Comparison of ENCODE assay signal across 26 mouse cellular contexts in genomic region chr8:11770521-11771080, GRCm38 (mm10). TPM values are rescaled to one million over a fixed set of nuclear protein-coding genes. Genes with fewer than 3 reads are reported as not detected.
A peak's percentile ranks its signal among the peaks of the same experiment; 100 is the strongest.
DNase-seq lines count a peak whose midpoint lies in the region; ATAC-seq and TF ChIP-seq lines count a peak whose summit lies in the region.
"Had no signal": no experiment of that assay in that cellular context is flagged by ENCODE, and none has a peak within 500 bp of the region (broad histone marks: within the 10 kb centered on the region; RNA-seq: fewer than 3 reads in every experiment).

No protein-coding gene starts in this region.

- DNase-seq in cerebellum, adult 2 months = peak; percentile 65
- DNase-seq in cerebellum, adult 11-12 months = no peak
- DNase-seq in heart, embryonic 10.5 days (ENCODE audit: low spot score) = no peak
- DNase-seq in thymus, postnatal 25 days = no peak
- DNase-seq: adrenal gland, postnatal 14 days; gastrocnemius, postnatal 14 days; heart, adult 2 months; kidney, postnatal 4 days; lung, adult 2 months; lung, postnatal 36 days; right cerebral cortex, postnatal 25 days; thymus, postnatal 4 days had no signal

- H3K36me3 ChIP-seq in heart, embryonic 13.5 days = peaks cover 13% of the 10 kb centered on the region; the same call in 1 of the 2 replicates
- H3K36me3 ChIP-seq in heart, embryonic 10.5 days = peaks cover 26% of the 10 kb centered on the region; the same call in 1 of the 2 replicates
- H3K36me3 ChIP-seq in megakaryocyte, embryonic 14.5 days (replicated peaks; ENCODE audit: low read length) = peaks cover 81% of the 10 kb centered on the region
- H3K36me3 ChIP-seq in neural tube, embryonic 15.5 days = 0 out of 2 replicates have a peak, but pooled peaks cover 4% of the 10 kb centered on the region

- H3K4me2 ChIP-seq in heart, embryonic 13.5 days = no peak overlapping the region
- no peak overlapping the region for H3K4me2 ChIP-seq in neural tube, embryonic 15.5 days
- H3K4me2 ChIP-seq: embryonic facial prominence, embryonic 12.5 days; kidney, embryonic 15.5 days; limb, embryonic 12.5 days; liver, embryonic 12.5 days; midbrain, embryonic 12.5 days had no signal

- 0 out of 2 replicates have a peak overlapping the region, but pooled peaks have one; percentile 21 for H3K9ac ChIP-seq in heart, embryonic 13.5 days
- no peak overlapping the region for H3K9ac ChIP-seq in neural tube, embryonic 15.5 days (replicated peaks)
- H3K9ac ChIP-seq: embryonic facial prominence, embryonic 12.5 days; kidney, embryonic 15.5 days; limb, embryonic 12.5 days; liver, embryonic 12.5 days; midbrain, embryonic 12.5 days had no signal

- peaks cover 82% of the 10 kb centered on the region for H3K4me1 ChIP-seq in cerebellum, adult 2 months (ENCODE audit: control insufficient read depth, insufficient read depth, low read length)
- H3K4me1 ChIP-seq in heart, embryonic 13.5 days = peaks cover 57% of the 10 kb centered on the region
- peaks cover 68% of the 10 kb centered on the region for H3K4me1 ChIP-seq in heart, embryonic 10.5 days
- H3K4me1 ChIP-seq in megakaryocyte, embryonic 14.5 days = peaks cover 99% of the 10 kb centered on the region
- H3K4me1 ChIP-seq in neural tube, embryonic 15.5 days = peaks cover 64% of the 10 kb centered on the region

- no peak overlapping the region for H3K4me3 ChIP-seq in cerebellum, adult 2 months (replicated peaks; ENCODE audit: insufficient read depth, low read depth, low read length)
- no peak overlapping the region for H3K4me3 ChIP-seq in heart, embryonic 13.5 days
- H3K4me3 ChIP-seq in heart, embryonic 10.5 days = no peak overlapping the region
- peak overlapping the region; percentile 39 for H3K4me3 ChIP-seq in megakaryocyte, embryonic 14.5 days (replicated peaks)
- no peak overlapping the region for H3K4me3 ChIP-seq in neural tube, embryonic 15.5 days (replicated peaks)
- H3K4me3 ChIP-seq: embryonic facial prominence, embryonic 12.5 days; erythroblast, embryonic 14.5 days; heart, adult 2 months; kidney, embryonic 15.5 days; limb, embryonic 12.5 days; liver, embryonic 12.5 days; midbrain, embryonic 12.5 days had no signal

- 9% methylated on average over 7 of the region's 7 CpGs for WGBS in cerebellum, adult 2 months
- 53% methylated on average over 7 of the region's 7 CpGs for WGBS in heart, embryonic 13.5 days
- WGBS in heart, embryonic 10.5 days = 59% methylated on average over 7 of the region's 7 CpGs
- 38% methylated on average over 7 of the region's 7 CpGs for WGBS in neural tube, embryonic 15.5 days

- no peak for TF ChIP-seq CTCF in cerebellum, adult 2 months (IDR thresholded peaks at IDR 0.05; ENCODE audit: borderline replicate concordance, insufficient read depth, low read depth, low read length)

- H3K27me3 ChIP-seq in cerebellum, adult 2 months (ENCODE audit: control insufficient read depth, insufficient read depth, low read length) = no peaks in the 10 kb centered on the region
- H3K27me3 ChIP-seq in heart, embryonic 13.5 days (replicated peaks) = no peaks in the 10 kb centered on the region
- no peaks in the 10 kb centered on the region for H3K27me3 ChIP-seq in heart, embryonic 10.5 days (ENCODE audit: insufficient read depth, poor library complexity, severe bottlenecking)
- no peaks in the 10 kb centered on the region for H3K27me3 ChIP-seq in megakaryocyte, embryonic 14.5 days (replicated peaks)
- H3K27me3 ChIP-seq in neural tube, embryonic 15.5 days (replicated peaks) = no peaks in the 10 kb centered on the region
- H3K27me3 ChIP-seq: embryonic facial prominence, embryonic 12.5 days; kidney, embryonic 15.5 days; limb, embryonic 12.5 days; liver, embryonic 12.5 days; midbrain, embryonic 12.5 days had no signal

- TF ChIP-seq POLR2A in cerebellum, adult 2 months (IDR thresholded peaks at IDR 0.05; ENCODE audit: borderline replicate concordance, insufficient read depth, low read length) = no peak

- no peak for ATAC-seq in heart, embryonic 13.5 days (ENCODE audit: extremely low read depth, insufficient number of reproducible peaks, low FRiP score, low TSS enrichment)
- ATAC-seq in megakaryocyte, adult 5-6 weeks (ENCODE audit: poor library complexity, severe bottlenecking) = no peak
- ATAC-seq in neural tube, embryonic 15.5 days (ENCODE audit: low FRiP score) = no peak
- ATAC-seq: activated CD4-positive, CD25-positive, alpha-beta regulatory T cell, adult 4 months; CD4-positive, CD25-positive, alpha-beta regulatory T cell, adult 4 months; forebrain, embryonic 14.5 days; intestine, embryonic 16.5 days; liver, embryonic 12.5 days had no signal

- H3K9me3 ChIP-seq in heart, embryonic 13.5 days = no peaks in the 10 kb centered on the region
- no peaks in the 10 kb centered on the region for H3K9me3 ChIP-seq in heart, embryonic 10.5 days
- H3K9me3 ChIP-seq in megakaryocyte, embryonic 14.5 days = no peaks in the 10 kb centered on the region
- H3K9me3 ChIP-seq in neural tube, embryonic 15.5 days (replicated peaks) = no peaks in the 10 kb centered on the region
- H3K9me3 ChIP-seq: embryonic facial prominence, embryonic 12.5 days; kidney, embryonic 15.5 days; limb, embryonic 12.5 days; liver, embryonic 12.5 days; midbrain, embryonic 12.5 days had no signal

- peak overlapping the region; percentile 95 for H3K27ac ChIP-seq in cerebellum, adult 2 months (ENCODE audit: insufficient read depth, low read length)
- H3K27ac ChIP-seq in heart, embryonic 13.5 days (replicated peaks) = peak overlapping the region; percentile 16; the same call in 1 of the 2 replicates
- H3K27ac ChIP-seq in heart, embryonic 10.5 days = no peak overlapping the region
- peak overlapping the region; percentile 51; the same call in 1 of the 2 replicates for H3K27ac ChIP-seq in neural tube, embryonic 15.5 days (replicated peaks)
- H3K27ac ChIP-seq: embryonic facial prominence, embryonic 12.5 days; heart, adult 2 months; kidney, embryonic 15.5 days; limb, embryonic 12.5 days; liver, embryonic 12.5 days; midbrain, embryonic 12.5 days had no signal

RNA-seq across cellular contexts. Expression of gene Arhgef7, which starts 43.1 kb away (rescaled TPM):
- polyA plus RNA-seq in cerebellum, adult 2 months (2012; rRNA removed) = 134 and 151 TPM in 2 replicates
- polyA plus RNA-seq in heart, embryonic 13.5 days (2015; fragmentation: Nextera tagmentation; extraction: Ambion mirVana) = 44.8 and 45.8 TPM in 2 replicates
- polyA plus RNA-seq in heart, embryonic 10.5 days (2016; fragmentation: Nextera tagmentation; extraction: Ambion mirVana) = 47.5 and 61.3 TPM in 2 replicates
- 44.5 and 95.5 TPM in 2 replicates for polyA plus RNA-seq in megakaryocyte, embryonic 14.5 days (2012; ENCODE audit: insufficient read depth, low replicate concordance)
- total RNA-seq in megakaryocyte, adult 5-6 weeks (2015) = 39.5 and 48.5 TPM in 2 replicates
- total RNA-seq in megakaryocyte, adult 5-6 weeks (2017) = 25.0 and 27.0 TPM in 2 replicates
- polyA plus RNA-seq in neural tube, embryonic 15.5 days (2015; fragmentation: Nextera tagmentation; extraction: Ambion mirVana) = 54.4 and 62.3 TPM in 2 replicates

Comparison
In these comparisons a context has a peak if more than half of its experiments do, and no peak if none do; other contexts are left out.
1. DNase-seq: peak in cerebellum, adult 2 months (2 of 2); none in cerebellum, adult 11-12 months (single experiment), heart, embryonic 10.5 days (single experiment) and thymus, postnatal 25 days (single experiment).